Mouse (Mus musculus) neural tube, embryonic 11.5 days (tissue): ENCODE measurements at regions not wholly inside any gene's neighbourhood (a gene's known extent, or its start where the extent isn't known, plus 50 kb on each side); places are given as distances from the start of the nearest gene placed in this dataset.
A peak's percentile ranks its signal among the peaks of the same experiment; 100 is the strongest.

Experiments used
- ATAC-seq: fragments of 200-750 bp; cut with Nextera tagmentation; 2 replicates; pipeline ENCODE4 v1.8.0; 2017; ENCODE audit warnings: moderate number of reproducible peaks, mild to moderate bottlenecking, moderate TSS enrichment, moderate library complexity; ENCODE audit not compliant: insufficient read depth, low FRiP score, low TSS enrichment
- DNase-seq: peaks from one replicate; pipeline ENCODE4 v3.0.0-alpha.2; 2015; ENCODE audit warnings: low spot score
- H3K27ac ChIP-seq: fragments of 300-500 bp; sonication (generic); 2 replicates; pipeline ENCODE4 v1.5.1; 2014; ENCODE audit warnings: low read depth, mild to moderate bottlenecking, low read length
- H3K27me3 ChIP-seq: fragments of 300-500 bp; sonication (generic); 2 replicates; pipeline ENCODE4 v1.6.1; 2014; ENCODE audit warnings: mild to moderate bottlenecking, low read length, mixed read lengths; ENCODE audit not compliant: control insufficient read depth, insufficient read depth
- H3K36me3 ChIP-seq: fragments of 300-500 bp; sonication (generic); 2 replicates; pipeline ENCODE4 v1.6.1; 2014; ENCODE audit warnings: mild to moderate bottlenecking, low read length, moderate library complexity, mixed read lengths; ENCODE audit not compliant: control insufficient read depth, insufficient read depth
- H3K4me1 ChIP-seq: fragments of 300-500 bp; sonication (generic); 2 replicates; pipeline ENCODE4 v1.6.1; 2014; ENCODE audit warnings: low read length, mixed read lengths; ENCODE audit not compliant: control insufficient read depth, insufficient read depth
- H3K4me2 ChIP-seq: fragments of 300-500 bp; sonication (generic); 2 replicates; pipeline ENCODE4 v1.6.1; 2014; ENCODE audit warnings: low read depth, mild to moderate bottlenecking, moderate library complexity
- H3K4me3 ChIP-seq: fragments of 300-500 bp; sonication (generic); 2 replicates; pipeline ENCODE4 v1.5.1; 2014; ENCODE audit warnings: low read depth, low read length
- H3K9ac ChIP-seq: fragments of 300-500 bp; sonication (generic); 2 replicates; pipeline ENCODE4 v1.6.1; 2014; ENCODE audit warnings: mild to moderate bottlenecking, low read length
- H3K9me3 ChIP-seq: fragments of 300-500 bp; sonication (generic); 2 replicates; pipeline ENCODE4 v1.6.1; 2016; ENCODE audit warnings: low read length; ENCODE audit not compliant: control insufficient read depth
- WGBS: fragments of 180-500 bp; shearing (Covaris S2); extraction: QIAGEN DNeasy Blood & Tissue Kit; methylation state at CpG from one replicate; pipeline ENCODE4 v1.1.7; 2014; 5-methylcytosine and 5-hydroxymethylcytosine counted together

- no peaks in the 10 kb centered on the region for H3K36me3 ChIP-seq
- no peaks in the 10 kb centered on the region for H3K4me1 ChIP-seq
- no peak overlapping the region for H3K27ac ChIP-seq
- no peak overlapping the region for H3K4me3 ChIP-seq
- DNase-seq (no peak), ATAC-seq (no peak)
- 62% methylated on average over 1 of the region's 1 CpGs for WGBS
- no peaks in the 10 kb centered on the region for H3K27me3 ChIP-seq
- no peaks in the 10 kb centered on the region for H3K9me3 ChIP-seq
- H3K9ac ChIP-seq = no peak overlapping the region
- no peak overlapping the region for H3K4me2 ChIP-seq
These were observed 525.7 kb upstream of the Gulo start for GRCm38 (mm10) chr14:66534671-66535070.

- Histone ChIP-seq H3K9me3 (no peaks in the 10 kb centered on the region), H3K4me2 (no peak overlapping the region), H3K36me3 (no peaks in the 10 kb centered on the region), H3K27ac (no peak overlapping the region), H3K4me1 (no peaks in the 10 kb centered on the region), H3K9ac (no peak overlapping the region), H3K4me3 (no peak overlapping the region), H3K27me3 (no peaks in the 10 kb centered on the region)
- ATAC-seq (no peak), DNase-seq (no peak)
- 44% methylated on average over 5 of the region's 5 CpGs for WGBS
These were observed 519.1 kb upstream of the Gulo start for GRCm38 (mm10) chr14:66528135-66528534.

DNA sequence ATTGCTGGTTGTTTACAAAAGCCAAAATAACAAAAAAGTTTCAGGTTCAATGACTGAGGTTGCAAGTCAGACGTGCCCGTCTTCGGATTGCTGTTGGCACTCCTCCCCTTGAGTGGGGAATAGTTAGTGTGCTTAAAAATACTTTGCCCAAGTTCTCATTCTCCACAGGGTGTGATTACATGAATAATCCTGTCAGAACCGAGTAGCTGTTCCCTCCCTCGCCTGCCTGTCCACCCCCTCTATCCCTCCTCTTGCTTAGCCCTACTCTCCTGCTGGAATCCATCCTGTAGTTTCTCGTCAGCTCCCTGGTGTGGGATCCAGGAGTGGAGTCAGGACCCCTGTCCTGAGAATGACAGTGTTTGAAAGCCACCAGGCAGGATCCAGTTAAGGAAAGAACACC lies 518.1 kb upstream of the Gulo start:
- H3K27ac ChIP-seq = no peak overlapping the region
- DNase-seq (no peak), ATAC-seq (no peak)
- H3K4me1 ChIP-seq = 0 out of 2 replicates have a peak, but pooled peaks cover 6% of the 10 kb centered on the region
- H3K27me3 ChIP-seq = no peaks in the 10 kb centered on the region
- H3K36me3 ChIP-seq = no peaks in the 10 kb centered on the region
- 67% methylated on average over 6 of the region's 6 CpGs for WGBS
- no peak overlapping the region for H3K9ac ChIP-seq
- no peak overlapping the region for H3K4me2 ChIP-seq
- no peak overlapping the region for H3K4me3 ChIP-seq
- no peaks in the 10 kb centered on the region for H3K9me3 ChIP-seq

- H3K9ac ChIP-seq = peak overlapping the region; percentile 22; the same call in 1 of the 2 replicates
- 0 out of 2 replicates have a peak, but pooled peaks cover 6% of the 10 kb centered on the region for H3K4me1 ChIP-seq
- H3K27ac ChIP-seq = no peak overlapping the region
- 71% methylated on average over 6 of the region's 6 CpGs for WGBS
- DNase-seq = no peak
- no peak overlapping the region for H3K4me2 ChIP-seq
- no peaks in the 10 kb centered on the region for H3K9me3 ChIP-seq
- no peak for ATAC-seq
- H3K27me3 ChIP-seq = no peaks in the 10 kb centered on the region
- H3K4me3 ChIP-seq = no peak overlapping the region
- H3K36me3 ChIP-seq = no peaks in the 10 kb centered on the region
These were observed 513.9 kb upstream of the Gulo start for GRCm38 (mm10) chr14:66522856-66523400.

DNA sequence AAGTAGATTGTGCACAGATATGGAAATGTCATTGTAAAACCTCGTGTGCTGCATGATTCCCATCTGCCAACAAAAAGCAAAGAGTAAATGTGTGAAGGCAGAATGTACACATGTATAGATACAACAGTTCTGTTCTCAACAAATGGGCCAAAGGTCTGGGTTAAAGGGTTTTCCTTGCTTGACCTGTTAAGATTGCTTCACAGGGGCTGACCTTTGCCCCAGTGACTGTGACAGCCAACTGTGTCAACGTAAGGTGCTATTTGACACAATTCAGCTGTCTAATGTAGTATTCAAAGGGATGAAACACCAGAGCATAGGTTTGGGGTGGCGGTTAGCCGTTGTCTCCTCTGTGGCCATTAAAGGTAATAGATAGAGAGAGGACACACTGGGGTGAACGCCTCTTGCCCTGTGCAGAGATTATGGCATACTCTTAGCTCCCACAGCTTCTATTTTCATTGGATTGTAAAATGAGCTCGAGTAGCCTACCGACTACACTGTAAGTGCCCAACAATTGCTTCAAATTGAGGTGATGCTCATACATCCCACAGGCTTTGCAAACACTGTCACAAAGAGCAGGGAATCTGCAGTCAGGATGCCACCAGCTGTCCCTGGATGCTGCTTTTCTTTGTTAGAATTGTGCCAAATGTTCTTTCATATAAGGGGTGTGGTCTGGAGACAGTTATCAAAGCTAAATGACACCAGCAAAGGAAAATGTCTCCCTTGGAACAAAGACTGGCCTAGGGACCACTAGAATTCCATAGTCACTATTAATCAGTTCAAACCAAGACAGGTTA lies 513.0 kb upstream of the Gulo start:
- H3K4me2 ChIP-seq = no peak overlapping the region
- no peaks in the 10 kb centered on the region for H3K9me3 ChIP-seq
- H3K27me3 ChIP-seq = no peaks in the 10 kb centered on the region
- 42% methylated on average over 7 of the region's 7 CpGs for WGBS
- H3K9ac ChIP-seq = no peak overlapping the region
- DNase-seq (no peak), ATAC-seq (no peak)
- H3K4me1 ChIP-seq = 0 out of 2 replicates have a peak, but pooled peaks cover 6% of the 10 kb centered on the region
- no peak overlapping the region for H3K27ac ChIP-seq
- H3K36me3 ChIP-seq = no peaks in the 10 kb centered on the region
- no peak overlapping the region for H3K4me3 ChIP-seq

GRCm38 (mm10) chr14:66516770-66517169 lies 507.8 kb upstream of the Gulo start:
- Histone ChIP-seq H3K27me3 (no peaks in the 10 kb centered on the region), H3K27ac (no peak overlapping the region), H3K4me3 (no peak overlapping the region), H3K36me3 (no peaks in the 10 kb centered on the region), H3K4me1 (no peaks in the 10 kb centered on the region), H3K9ac (no peak overlapping the region), H3K4me2 (no peak overlapping the region), H3K9me3 (no peaks in the 10 kb centered on the region)
- DNase-seq (no peak), ATAC-seq (no peak)
- 90% methylated on average over 3 of the region's 3 CpGs for WGBS

GRCm38 (mm10) chr14:66510750-66511149 lies 501.7 kb upstream of the Gulo start:
- whole genome bisulfite sequencing = 86% methylated on average over 5 of the region's 5 CpGs
- H3K27me3 ChIP-seq = no peaks in the 10 kb centered on the region
- H3K9me3 ChIP-seq = no peaks in the 10 kb centered on the region
- DNase-seq = no peak
- no peak for ATAC-seq
- no peak overlapping the region for H3K4me3 ChIP-seq
- H3K27ac ChIP-seq = no peak overlapping the region
- no peaks in the 10 kb centered on the region for H3K4me1 ChIP-seq
- no peak overlapping the region for H3K9ac ChIP-seq
- no peaks in the 10 kb centered on the region for H3K36me3 ChIP-seq
- no peak overlapping the region for H3K4me2 ChIP-seq

DNA sequence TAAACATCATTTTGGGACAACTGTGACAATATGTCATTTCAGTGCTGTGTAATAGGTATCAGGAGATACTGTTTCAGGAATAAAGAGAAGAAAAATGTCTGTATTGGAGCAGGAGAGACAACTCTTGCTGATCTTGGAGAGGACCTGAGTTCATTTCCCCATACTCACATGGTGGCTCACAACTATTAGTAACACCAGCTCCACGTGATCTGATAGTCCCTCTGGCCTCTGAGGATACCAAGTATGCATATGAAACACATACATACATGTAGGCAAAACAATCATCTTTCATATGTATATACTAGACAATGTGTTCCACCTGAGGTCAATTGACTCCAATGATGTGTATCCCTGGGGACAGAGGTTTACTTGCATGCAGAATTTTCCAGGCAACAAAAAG lies 501.2 kb upstream of the Gulo start:
- no peak for ATAC-seq
- no peak overlapping the region for H3K9ac ChIP-seq
- no peaks in the 10 kb centered on the region for H3K36me3 ChIP-seq
- H3K27me3 ChIP-seq = no peaks in the 10 kb centered on the region
- DNase-seq = no peak
- no peak overlapping the region for H3K4me3 ChIP-seq
- H3K9me3 ChIP-seq = no peaks in the 10 kb centered on the region
- H3K27ac ChIP-seq = no peak overlapping the region
- WGBS = 58% methylated on average over 1 of the region's 1 CpGs
- no peak overlapping the region for H3K4me2 ChIP-seq
- H3K4me1 ChIP-seq = no peaks in the 10 kb centered on the region

GRCm38 (mm10) chr14:66509706-66510105 lies 500.7 kb upstream of the Gulo start:
- no peak for ATAC-seq

More at GRCm38 (mm10) chr14:66509706-66510105, 500.7 kb upstream of the Gulo start:
- Histone ChIP-seq H3K27me3 (no peaks in the 10 kb centered on the region), H3K27ac (no peak overlapping the region), H3K9ac (no peak overlapping the region), H3K4me1 (no peaks in the 10 kb centered on the region), H3K9me3 (no peaks in the 10 kb centered on the region), H3K4me3 (no peak overlapping the region), H3K4me2 (no peak overlapping the region), H3K36me3 (no peaks in the 10 kb centered on the region)
- 90% methylated on average over 7 of the region's 7 CpGs for WGBS
- DNase-seq = no peak
